ENCODE assay signal across 9 mouse cellular contexts in the genomic region with DNA sequence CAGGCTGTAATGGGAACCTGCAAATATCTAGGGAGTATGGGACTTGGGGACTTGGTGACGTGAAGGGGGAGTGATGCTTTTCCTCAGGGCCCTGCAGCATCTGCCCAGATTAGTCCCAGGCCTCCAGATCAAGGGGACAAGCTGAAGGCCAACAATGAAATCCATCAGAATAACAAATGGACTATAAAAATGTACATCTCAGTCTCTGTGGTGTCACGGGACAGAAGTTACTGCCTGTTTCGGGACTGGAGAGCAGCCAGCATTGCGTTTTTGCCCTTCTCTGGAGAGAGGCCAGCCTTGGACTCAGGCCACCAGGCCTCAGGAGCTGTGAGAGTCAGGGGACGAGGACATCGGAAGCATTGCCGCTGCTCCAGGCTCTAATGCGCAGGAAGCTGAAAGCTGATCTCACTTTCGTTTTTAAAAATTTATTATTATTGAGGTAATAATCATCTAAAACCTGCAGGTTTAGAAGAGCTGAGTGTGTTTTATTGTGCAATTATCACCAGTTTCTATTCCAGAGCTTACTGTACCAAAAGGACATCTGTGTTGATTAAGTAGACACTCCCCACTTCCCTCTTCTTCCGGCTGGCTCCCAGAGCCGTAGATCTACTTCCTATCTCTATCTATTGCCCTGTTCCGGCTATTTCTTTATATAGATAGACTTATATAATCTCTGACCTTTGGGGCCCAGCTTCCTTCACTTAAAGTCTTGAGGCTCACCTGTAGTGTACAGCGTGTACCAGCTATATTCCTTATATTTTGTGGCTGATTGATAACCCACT.
DNase-seq lines count a peak whose midpoint lies in the region; ATAC-seq and TF ChIP-seq lines count a peak whose summit lies in the region.
"Had no signal": no experiment of that assay in that cellular context is flagged by ENCODE, and none has a peak within 500 bp of the region (broad histone marks: within the 10 kb centered on the region; RNA-seq: fewer than 3 reads in every experiment).

No protein-coding gene starts in this region.

- no peaks in the 10 kb centered on the region for H3K9me3 ChIP-seq in heart, embryonic 10.5 days
- no peaks in the 10 kb centered on the region for H3K9me3 ChIP-seq in liver, postnatal 0 days (ENCODE audit: low read length)
- H3K9me3 ChIP-seq in forebrain, embryonic 11.5 days (ENCODE audit: control insufficient read depth, low read length), result no peaks in the 10 kb centered on the region
- H3K9me3 ChIP-seq: midbrain, embryonic 12.5 days had no signal

- no peak overlapping the region for H3K27ac ChIP-seq in heart, embryonic 10.5 days
- H3K27ac ChIP-seq in liver, postnatal 0 days (ENCODE audit: low read depth), result no peak overlapping the region
- H3K27ac ChIP-seq in forebrain, embryonic 11.5 days (ENCODE audit: low read depth, low read length), result no peak overlapping the region
- H3K27ac ChIP-seq: midbrain, embryonic 12.5 days had no signal

- 0 out of 2 replicates have a peak overlapping the region, but pooled peaks have one; percentile 9 for H3K4me2 ChIP-seq in liver, postnatal 0 days (ENCODE audit: low read depth, low read length)
- H3K4me2 ChIP-seq in forebrain, embryonic 11.5 days (ENCODE audit: low read depth, low read length, severe bottlenecking), result no peak overlapping the region
- H3K4me2 ChIP-seq: midbrain, embryonic 12.5 days had no signal

- peaks cover 4% of the 10 kb centered on the region for H3K27me3 ChIP-seq in heart, embryonic 10.5 days (ENCODE audit: insufficient read depth, poor library complexity, severe bottlenecking)
- H3K27me3 ChIP-seq in liver, postnatal 0 days (ENCODE audit: insufficient read depth, low read length), result no peaks in the 10 kb centered on the region
- no peaks in the 10 kb centered on the region; the same call in 1 of the 2 replicates for H3K27me3 ChIP-seq in forebrain, embryonic 11.5 days (ENCODE audit: control insufficient read depth, insufficient read depth, low read length)

- TF ChIP-seq CTCF in liver, postnatal 0 days (IDR thresholded peaks at IDR 0.05; ENCODE audit: low read depth), result no peak

- no peak overlapping the region for H3K4me3 ChIP-seq in heart, embryonic 10.5 days
- H3K4me3 ChIP-seq in liver, postnatal 0 days (ENCODE audit: low read depth, low read length), result no peak overlapping the region
- no peak overlapping the region for H3K4me3 ChIP-seq in forebrain, embryonic 11.5 days (ENCODE audit: low read depth, low read length)

- no peak for ATAC-seq in liver, postnatal 0 days
- no peak for ATAC-seq in forebrain, embryonic 11.5 days (replicated peaks; ENCODE audit: low FRiP score)

- H3K4me1 ChIP-seq in heart, embryonic 10.5 days, result peaks cover 6% of the 10 kb centered on the region
- H3K4me1 ChIP-seq in liver, postnatal 0 days (ENCODE audit: insufficient read depth), result no peaks in the 10 kb centered on the region; the same call in 1 of the 2 replicates
- 0 out of 2 replicates have a peak, but pooled peaks cover 6% of the 10 kb centered on the region for H3K4me1 ChIP-seq in forebrain, embryonic 11.5 days (replicated peaks; ENCODE audit: control insufficient read depth, insufficient read depth, low read length)

- peak; percentile 31 to 48 for DNase-seq in layer of hippocampus, postnatal 10 days (ENCODE audit: low spot score in 2 of 2)
- no peak for DNase-seq in layer of hippocampus, adult 9-11 months
- peak; percentile 94 for DNase-seq in adrenal gland, postnatal 14 days
- DNase-seq in heart, embryonic 10.5 days (ENCODE audit: low spot score), result peak; percentile 35
- DNase-seq in liver, postnatal 0 days, result peak; percentile 31
- no peak for DNase-seq in left cerebral cortex, adult 18-20 months (ENCODE audit: low spot score in 2 of 2)
- DNase-seq in left cerebral cortex, adult 8-10 months (ENCODE audit: low spot score in 2 of 2), result no peak
- no peak for DNase-seq in forebrain, embryonic 11.5 days (ENCODE audit: low spot score)

- H3K9ac ChIP-seq in liver, postnatal 0 days (replicated peaks), result no peak overlapping the region
- no peak overlapping the region for H3K9ac ChIP-seq in forebrain, embryonic 11.5 days (ENCODE audit: low read length)
- H3K9ac ChIP-seq: midbrain, embryonic 12.5 days had no signal

- no peak for TF ChIP-seq EP300 in liver, postnatal 0 days (IDR thresholded peaks at IDR 0.05; ENCODE audit: low read depth)

- WGBS in heart, embryonic 10.5 days, result 81% methylated on average over 13 of the region's 13 CpGs
- WGBS in liver, postnatal 0 days (ENCODE audit: insufficient replicate concordance), result 70% methylated on average over 13 of the region's 13 CpGs
- 90% methylated on average over 13 of the region's 13 CpGs for WGBS in forebrain, embryonic 11.5 days

- H3K36me3 ChIP-seq in heart, embryonic 10.5 days, result no peaks in the 10 kb centered on the region
- no peaks in the 10 kb centered on the region for H3K36me3 ChIP-seq in liver, postnatal 0 days (replicated peaks; ENCODE audit: insufficient read depth, low read length)
- H3K36me3 ChIP-seq in forebrain, embryonic 11.5 days (ENCODE audit: control insufficient read depth, insufficient read depth, low read length), result no peaks in the 10 kb centered on the region
- H3K36me3 ChIP-seq: midbrain, embryonic 12.5 days had no signal

Comparison
In these comparisons a context has a peak if more than half of its experiments do, and no peak if none do; other contexts are left out.
1. DNase-seq: peak in layer of hippocampus, postnatal 10 days (2 of 2), adrenal gland, postnatal 14 days (single experiment), heart, embryonic 10.5 days (single experiment) and liver, postnatal 0 days (single experiment); none in layer of hippocampus, adult 9-11 months (single experiment), left cerebral cortex, adult 18-20 months (0 of 2), left cerebral cortex, adult 8-10 months (0 of 2) and forebrain, embryonic 11.5 days (single experiment).